Mouse (Mus musculus): Measurements from ENCODE around the gene Aagab. TPM values are rescaled to one million over a fixed set of nuclear protein-coding genes. Genes with fewer than 3 reads are reported as not detected.
A peak's percentile ranks its signal among the peaks of the same experiment; 100 is the strongest.

Gene Aagab
- polyA plus RNA-seq, 1 experiment from 2014 or later: 29.1 TPM

DNA sequence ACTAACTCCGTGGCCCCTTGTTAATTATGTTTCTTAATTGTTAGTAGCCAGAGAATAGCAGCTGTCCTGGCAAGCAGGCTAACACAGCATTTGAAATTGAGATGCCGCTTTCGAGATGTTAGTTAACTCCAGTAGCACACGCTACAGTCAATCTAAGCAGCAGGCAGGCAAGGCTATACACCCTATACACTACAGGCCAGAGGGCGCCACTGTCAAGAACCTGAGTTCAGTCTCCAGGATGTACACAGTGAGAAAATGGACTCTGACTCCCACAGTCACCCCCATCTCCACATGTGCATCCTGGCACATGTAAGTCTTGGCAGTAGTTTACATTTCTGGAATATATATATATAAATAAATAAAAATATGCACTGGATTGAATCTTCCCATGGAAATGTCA lies 22.8 kb upstream of the Aagab start:
- Histone ChIP-seq H3K4me1 (no peaks in the 10 kb centered on the region), H3K36me3 (no peaks in the 10 kb centered on the region), H3K4me3 (replicated peaks) (no peak overlapping the region), H3K27ac (no peak overlapping the region), H3K9me3 (no peaks in the 10 kb centered on the region), H3K27me3 (replicated peaks) (no peaks in the 10 kb centered on the region), H3K9ac (no peak overlapping the region), H3K4me2 (no peak overlapping the region)
- 82% methylated on average over 5 of the region's 5 CpGs for WGBS
- no peak for ATAC-seq (ENCODE audit: insufficient read depth, low FRiP score, low read depth)

DNA sequence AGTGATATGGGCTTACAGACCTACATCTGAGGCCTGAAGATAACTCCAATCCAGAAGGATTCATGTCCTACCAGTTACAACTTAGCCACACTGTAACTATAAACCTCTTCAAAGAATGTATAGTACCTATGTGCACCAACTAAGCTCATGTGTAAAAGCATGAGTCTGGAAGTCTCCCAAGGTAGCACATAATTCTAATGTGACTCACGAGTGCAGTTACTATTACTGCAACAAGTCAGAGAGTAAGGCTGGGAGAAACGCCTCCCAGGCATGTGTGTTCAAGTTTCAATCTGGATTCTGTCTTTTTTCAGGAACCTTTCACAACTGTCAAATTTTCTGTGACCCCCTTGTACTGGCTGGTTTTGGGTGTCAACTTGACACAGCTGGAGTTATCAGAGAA lies 22.4 kb upstream of the Aagab start:
- no peaks in the 10 kb centered on the region for H3K27me3 ChIP-seq (replicated peaks)
- no peaks in the 10 kb centered on the region for H3K4me1 ChIP-seq
- no peak for ATAC-seq (ENCODE audit: insufficient read depth, low FRiP score, low read depth)
- H3K4me2 ChIP-seq: no peak overlapping the region
- H3K36me3 ChIP-seq: no peaks in the 10 kb centered on the region
- H3K9ac ChIP-seq: no peak overlapping the region
- H3K9me3 ChIP-seq: no peaks in the 10 kb centered on the region
- no peak overlapping the region for H3K27ac ChIP-seq
- 52% methylated on average over 2 of the region's 2 CpGs for WGBS
- no peak overlapping the region for H3K4me3 ChIP-seq (replicated peaks)

DNA sequence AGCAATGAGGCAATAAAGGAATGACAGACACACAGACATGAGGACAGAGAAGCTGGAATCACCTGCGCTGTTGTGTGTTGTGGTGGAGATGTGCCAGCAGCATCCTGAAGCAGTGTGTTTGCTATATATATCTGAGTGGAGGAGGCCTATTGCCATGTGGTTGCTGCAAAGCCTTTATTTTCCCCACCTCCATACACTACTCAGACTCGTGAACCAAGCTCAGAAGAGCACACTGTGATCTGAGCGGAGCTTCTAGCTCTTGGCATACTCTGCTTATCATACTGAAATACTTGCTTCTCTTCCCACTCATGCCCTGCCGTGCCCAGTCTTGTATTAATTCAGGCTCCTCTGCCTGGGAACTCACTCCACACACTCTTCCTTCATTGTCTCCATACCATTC lies 20.7 kb upstream of the Aagab start:
- no peaks in the 10 kb centered on the region for H3K4me1 ChIP-seq
- H3K9me3 ChIP-seq: no peaks in the 10 kb centered on the region
- no peaks in the 10 kb centered on the region for H3K36me3 ChIP-seq
- no peak overlapping the region for H3K27ac ChIP-seq
- no peak overlapping the region for H3K4me3 ChIP-seq (replicated peaks)
- H3K9ac ChIP-seq: no peak overlapping the region
- ATAC-seq (ENCODE audit: insufficient read depth, low FRiP score, low read depth): no peak
- no peak overlapping the region for H3K4me2 ChIP-seq
- H3K27me3 ChIP-seq (replicated peaks): no peaks in the 10 kb centered on the region
- WGBS: 87% methylated on average over 4 of the region's 4 CpGs

DNA sequence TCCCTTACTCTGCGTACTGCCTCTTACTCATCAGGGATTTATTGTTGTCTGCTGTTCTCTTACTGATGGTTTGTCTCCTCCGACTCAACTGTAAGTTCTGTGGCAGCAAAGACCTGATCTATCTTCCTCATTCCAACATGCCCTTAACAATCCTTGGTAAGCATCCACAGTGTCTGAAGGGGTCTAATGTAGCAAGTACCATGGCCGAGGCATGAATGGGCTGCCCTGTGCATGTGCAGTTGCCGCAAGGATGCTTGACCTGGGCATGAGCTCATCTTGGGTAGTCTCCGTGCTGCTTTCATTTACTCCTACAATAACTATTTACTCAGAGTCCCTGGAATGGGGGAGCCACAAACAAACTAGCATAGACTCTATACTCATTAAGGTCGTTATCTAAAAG lies 17.2 kb upstream of the Aagab start:
- Histone ChIP-seq H3K36me3 (no peaks in the 10 kb centered on the region), H3K27me3 (replicated peaks) (no peaks in the 10 kb centered on the region), H3K9ac (no peak overlapping the region), H3K27ac (no peak overlapping the region), H3K4me1 (no peaks in the 10 kb centered on the region), H3K4me3 (replicated peaks) (no peak overlapping the region), H3K4me2 (no peak overlapping the region), H3K9me3 (no peaks in the 10 kb centered on the region)
- ATAC-seq (ENCODE audit: insufficient read depth, low FRiP score, low read depth): no peak
- WGBS: 81% methylated on average over 6 of the region's 6 CpGs

DNA sequence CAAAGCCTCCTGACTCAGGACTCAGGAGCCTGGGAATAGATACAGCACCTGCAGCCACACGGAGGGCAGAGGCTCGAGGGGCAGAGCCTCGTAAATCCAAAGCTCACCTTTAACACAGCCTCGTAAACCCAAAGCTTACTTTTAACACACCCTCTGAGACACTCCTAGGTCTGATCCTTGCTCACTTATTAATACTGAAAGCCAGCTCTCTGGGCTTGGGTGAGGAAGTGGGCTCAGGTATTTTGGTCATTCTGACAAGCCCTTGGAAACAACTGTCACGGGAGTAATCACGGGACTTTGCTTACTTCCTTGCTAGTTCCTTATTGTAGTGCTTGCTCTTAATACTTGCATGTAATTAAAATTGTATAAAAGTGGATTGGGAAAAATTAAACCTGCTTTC lies 13.3 kb upstream of the Aagab start:
- no peak for ATAC-seq (ENCODE audit: insufficient read depth, low FRiP score, low read depth)
- Histone ChIP-seq H3K4me2 (no peak overlapping the region), H3K27me3 (replicated peaks) (no peaks in the 10 kb centered on the region), H3K9ac (no peak overlapping the region), H3K9me3 (no peaks in the 10 kb centered on the region), H3K4me1 (no peaks in the 10 kb centered on the region), H3K36me3 (no peaks in the 10 kb centered on the region), H3K27ac (no peak overlapping the region), H3K4me3 (replicated peaks) (no peak overlapping the region)
- 64% methylated on average over 6 of the region's 6 CpGs for WGBS

DNA sequence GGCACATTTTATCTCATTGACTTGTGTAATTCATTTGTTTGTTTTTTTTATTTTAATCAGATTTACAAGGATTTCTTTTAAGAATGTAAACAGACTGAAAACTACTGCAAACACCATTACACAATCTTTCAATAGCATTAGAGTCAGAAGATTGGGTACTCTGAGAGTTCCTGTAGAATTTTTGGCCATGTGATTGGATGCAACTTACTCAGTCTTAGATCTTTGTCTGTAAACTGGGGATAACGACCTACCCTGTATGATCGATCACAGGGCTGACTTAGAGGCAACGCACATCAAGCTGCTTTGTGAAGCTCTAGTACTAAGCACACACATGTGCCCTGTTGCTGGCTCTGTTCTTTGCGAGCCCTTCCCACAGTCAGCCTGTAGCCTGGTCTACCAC lies 11.9 kb upstream of the Aagab start:
- H3K36me3 ChIP-seq: no peaks in the 10 kb centered on the region
- ATAC-seq (ENCODE audit: insufficient read depth, low FRiP score, low read depth): no peak
- H3K4me3 ChIP-seq (replicated peaks): no peak overlapping the region
- 78% methylated on average over 4 of the region's 4 CpGs for WGBS
- H3K27me3 ChIP-seq (replicated peaks): no peaks in the 10 kb centered on the region
- no peaks in the 10 kb centered on the region for H3K9me3 ChIP-seq
- no peak overlapping the region for H3K27ac ChIP-seq
- H3K4me1 ChIP-seq: no peaks in the 10 kb centered on the region
- no peak overlapping the region for H3K4me2 ChIP-seq
- H3K9ac ChIP-seq: no peak overlapping the region

DNA sequence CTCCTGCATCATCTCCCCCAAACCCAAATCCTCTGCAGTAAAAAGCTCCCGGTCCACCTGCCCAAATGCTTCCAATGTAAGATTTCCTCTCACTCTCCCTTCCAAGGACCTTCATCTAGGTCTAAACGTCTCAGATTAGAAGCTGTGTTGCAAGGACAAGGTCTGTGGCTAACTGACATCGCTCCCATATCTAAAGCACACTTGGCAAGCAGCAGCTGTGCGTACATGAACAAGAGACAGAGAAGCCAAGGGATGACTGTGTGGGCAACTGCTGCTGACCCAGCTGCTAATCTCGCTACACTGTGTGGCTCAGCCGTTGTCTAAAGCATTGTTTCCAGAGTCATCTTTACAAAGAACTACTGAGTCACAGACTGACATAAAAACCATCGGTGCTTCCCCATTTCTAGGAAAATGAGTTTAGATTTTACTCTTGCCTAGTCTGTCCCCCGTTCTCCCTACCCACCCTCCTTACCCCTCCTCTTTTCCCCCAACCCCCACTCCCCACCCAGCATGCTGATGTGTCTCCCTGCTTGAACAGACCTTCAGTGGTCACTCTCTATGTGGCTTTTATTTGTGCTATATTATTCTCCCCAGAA lies 10.7 kb upstream of the Aagab start:
- no peak for ATAC-seq (ENCODE audit: insufficient read depth, low FRiP score, low read depth)
- Histone ChIP-seq H3K4me2 (no peak overlapping the region), H3K9ac (no peak overlapping the region), H3K27ac (no peak overlapping the region), H3K4me1 (no peaks in the 10 kb centered on the region), H3K27me3 (replicated peaks) (no peaks in the 10 kb centered on the region), H3K4me3 (replicated peaks) (no peak overlapping the region), H3K36me3 (no peaks in the 10 kb centered on the region), H3K9me3 (no peaks in the 10 kb centered on the region)
- WGBS: 76% methylated on average over 8 of the region's 8 CpGs

DNA sequence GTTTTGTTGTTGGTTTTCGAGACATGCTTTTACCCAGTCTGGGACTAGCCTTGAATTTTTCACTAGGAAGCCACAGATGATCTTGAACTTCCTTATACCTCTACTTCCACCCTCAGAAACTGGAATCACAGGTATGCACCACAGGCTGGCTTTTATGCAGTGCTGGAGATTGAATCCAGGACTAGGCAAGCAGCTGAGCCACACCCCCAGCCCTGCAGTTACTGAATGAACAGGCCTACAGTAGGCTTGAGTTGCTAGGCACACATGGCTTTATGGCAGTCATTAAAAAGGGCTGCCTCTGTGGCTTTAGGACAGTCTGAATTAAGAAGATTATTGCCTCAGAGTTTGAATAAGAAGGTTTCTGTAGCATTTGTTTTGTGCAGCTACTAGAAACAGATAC lies 7.4 kb upstream of the Aagab start:
- H3K9me3 ChIP-seq: no peaks in the 10 kb centered on the region
- H3K4me1 ChIP-seq: no peaks in the 10 kb centered on the region
- no peaks in the 10 kb centered on the region for H3K27me3 ChIP-seq (replicated peaks)
- H3K4me2 ChIP-seq: no peak overlapping the region
- H3K4me3 ChIP-seq (replicated peaks): no peak overlapping the region
- H3K36me3 ChIP-seq: no peaks in the 10 kb centered on the region
- no peak for ATAC-seq (ENCODE audit: insufficient read depth, low FRiP score, low read depth)
- no peak overlapping the region for H3K9ac ChIP-seq
- no peak overlapping the region for H3K27ac ChIP-seq
- 93% methylated on average over 1 of the region's 1 CpGs for WGBS

DNA sequence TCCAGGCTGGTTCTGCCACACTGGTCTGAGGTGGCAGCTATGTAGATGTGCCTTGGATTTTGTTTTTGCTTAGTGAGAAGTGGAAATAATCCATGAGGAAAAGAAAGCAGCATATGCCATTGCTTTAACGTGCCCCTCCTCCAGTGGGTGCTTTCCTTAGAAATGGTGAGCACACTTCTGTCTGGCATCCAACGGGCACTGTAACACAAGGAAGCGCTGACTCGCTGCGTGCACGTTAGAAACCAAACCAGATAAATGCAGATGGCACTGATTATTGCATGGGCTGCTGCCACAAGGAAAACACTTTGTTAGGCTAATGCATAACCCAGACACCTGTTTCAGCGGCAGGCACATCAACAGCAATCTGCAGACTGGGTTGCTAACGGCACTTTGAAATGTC lies 6.8 kb upstream of the Aagab start:
- Histone ChIP-seq H3K4me1 (no peaks in the 10 kb centered on the region), H3K27me3 (replicated peaks) (no peaks in the 10 kb centered on the region), H3K9me3 (no peaks in the 10 kb centered on the region), H3K4me3 (replicated peaks) (no peak overlapping the region), H3K9ac (no peak overlapping the region), H3K27ac (no peak overlapping the region), H3K36me3 (no peaks in the 10 kb centered on the region), H3K4me2 (no peak overlapping the region)
- 85% methylated on average over 8 of the region's 8 CpGs for WGBS
- no peak for ATAC-seq (ENCODE audit: insufficient read depth, low FRiP score, low read depth)

DNA sequence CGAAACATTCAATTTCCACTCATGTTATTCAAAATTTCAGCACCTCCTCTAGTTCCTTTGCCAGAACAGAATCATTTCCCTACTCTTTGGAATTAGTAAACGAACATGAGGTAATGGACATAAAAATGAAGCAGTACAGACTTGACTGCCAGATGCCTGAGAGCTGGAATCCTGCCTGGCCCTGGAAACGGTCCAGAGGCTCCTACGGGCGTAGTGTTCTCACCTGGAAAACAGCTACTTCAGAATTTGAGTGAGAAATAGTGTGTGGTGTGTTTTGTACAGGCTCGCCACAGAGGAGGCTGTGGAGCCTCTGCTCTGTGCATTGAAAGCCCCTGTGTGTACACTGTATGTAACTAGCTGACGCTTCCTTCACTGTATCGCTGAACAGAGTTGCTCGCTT lies 5.8 kb upstream of the Aagab start:
- Histone ChIP-seq H3K4me1 (no peaks in the 10 kb centered on the region), H3K27me3 (replicated peaks) (no peaks in the 10 kb centered on the region), H3K27ac (no peak overlapping the region), H3K9ac (no peak overlapping the region), H3K9me3 (no peaks in the 10 kb centered on the region), H3K4me3 (replicated peaks) (no peak overlapping the region), H3K36me3 (no peaks in the 10 kb centered on the region), H3K4me2 (no peak overlapping the region)
- no peak for ATAC-seq (ENCODE audit: insufficient read depth, low FRiP score, low read depth)
- WGBS: 64% methylated on average over 9 of the region's 9 CpGs

DNA sequence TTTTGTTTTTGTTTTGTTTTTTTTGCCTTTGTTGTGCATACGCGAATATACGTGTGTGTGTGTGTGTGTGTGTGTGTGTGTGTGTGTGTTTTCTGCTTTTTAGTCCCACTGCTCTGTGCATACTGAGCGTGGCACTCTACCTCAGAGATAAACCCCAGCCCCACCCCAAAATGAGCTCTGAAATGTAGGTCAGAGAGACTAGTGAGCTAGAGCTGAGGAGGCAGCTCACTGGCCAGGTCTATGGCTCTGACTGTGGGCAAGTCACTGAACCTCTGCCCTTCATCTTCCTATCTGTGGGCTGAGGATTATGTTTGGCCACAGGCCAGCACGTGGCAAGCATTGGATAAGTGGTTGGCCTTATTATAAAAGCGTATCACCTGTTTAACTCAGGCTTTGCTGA lies 1.4 kb downstream of the Aagab start:
- Histone ChIP-seq H3K36me3 (no peaks in the 10 kb centered on the region), H3K4me2 (peak overlapping the region; percentile 74), H3K4me1 (peaks cover 14% of the 10 kb centered on the region; the same call in 1 of the 2 replicates), H3K27me3 (replicated peaks) (no peaks in the 10 kb centered on the region), H3K9ac (no peak overlapping the region), H3K27ac (no peak overlapping the region), H3K4me3 (replicated peaks) (no peak overlapping the region), H3K9me3 (no peaks in the 10 kb centered on the region)
- WGBS: 57% methylated on average over 6 of the region's 6 CpGs
- no peak for ATAC-seq (ENCODE audit: insufficient read depth, low FRiP score, low read depth)

DNA sequence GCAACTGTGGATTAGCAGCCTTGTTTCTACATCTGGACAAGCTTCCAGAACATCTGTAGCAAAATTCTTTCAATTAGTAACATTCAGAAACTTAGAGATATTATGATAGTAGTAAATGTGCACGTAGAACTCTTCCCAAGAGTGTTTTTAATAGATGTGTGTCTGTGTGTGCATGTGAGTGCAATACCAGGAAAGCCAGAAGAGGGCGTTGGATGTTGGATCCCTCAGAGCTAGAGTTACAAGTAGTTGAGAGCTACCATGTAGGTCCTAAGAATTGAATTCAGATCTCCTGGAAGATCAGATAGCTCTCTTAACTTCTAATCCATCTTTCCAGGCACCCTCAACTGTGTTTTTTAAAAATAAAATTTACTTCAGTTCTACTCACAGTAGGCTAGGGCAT lies 4.1 kb downstream of the Aagab start:
- no peak for ATAC-seq (ENCODE audit: insufficient read depth, low FRiP score, low read depth)

DNA sequence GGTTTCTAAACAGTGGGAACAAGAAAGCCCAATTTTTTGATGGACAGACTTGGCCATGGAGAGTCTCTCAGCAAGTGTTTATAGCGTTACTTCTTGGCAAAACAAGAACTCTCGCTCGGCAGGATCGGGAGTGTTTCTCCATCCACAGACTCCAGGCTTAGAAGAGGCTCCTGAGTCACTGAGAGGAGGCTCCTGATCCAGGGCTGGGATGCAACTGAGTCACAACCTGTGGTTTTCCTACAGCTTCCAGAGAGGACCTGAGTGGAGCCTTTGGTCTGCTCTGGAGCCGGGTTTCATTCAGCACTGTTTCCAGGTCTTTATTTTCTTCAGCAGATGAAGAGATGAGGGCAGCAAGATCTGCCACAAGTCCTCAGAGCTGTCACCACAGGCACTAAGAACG lies 5.5 kb downstream of the Aagab start:
- no peaks in the 10 kb centered on the region for H3K9me3 ChIP-seq
- H3K4me1 ChIP-seq: peaks cover 20% of the 10 kb centered on the region
- H3K27ac ChIP-seq: no peak overlapping the region
- 78% methylated on average over 6 of the region's 6 CpGs for WGBS
- no peak overlapping the region for H3K4me2 ChIP-seq
- no peak for ATAC-seq (ENCODE audit: insufficient read depth, low FRiP score, low read depth)
- no peak overlapping the region for H3K9ac ChIP-seq
- H3K27me3 ChIP-seq (replicated peaks): no peaks in the 10 kb centered on the region
- H3K36me3 ChIP-seq: no peaks in the 10 kb centered on the region
- H3K4me3 ChIP-seq (replicated peaks): no peak overlapping the region

More for the DNA sequence above, 4.1 kb downstream of the Aagab start:
- peaks cover 19% of the 10 kb centered on the region for H3K4me1 ChIP-seq
- H3K4me3 ChIP-seq (replicated peaks): no peak overlapping the region
- no peak overlapping the region for H3K9ac ChIP-seq
- H3K4me2 ChIP-seq: no peak overlapping the region
- no peak overlapping the region for H3K27ac ChIP-seq
- 77% methylated on average over 2 of the region's 2 CpGs for WGBS
- H3K9me3 ChIP-seq: no peaks in the 10 kb centered on the region
- H3K36me3 ChIP-seq: no peaks in the 10 kb centered on the region
- H3K27me3 ChIP-seq (replicated peaks): no peaks in the 10 kb centered on the region

Data from stomach, embryonic 15.5 days (tissue).